Mouse (Mus musculus): ENCODE results near the gene Slc39a10.
"Not testable (repeated sequence)": the region's sequence is repeated elsewhere in the genome, so short reads cannot be mapped to it uniquely, and the experiment has no call there.

Slc39a10 gene

GRCm38 (mm10) chr1:46764600-46764999, 128.1 kb downstream of the Slc39a10 start:
- not testable (repeated sequence) for DNase-seq
